Mouse (Mus musculus) intestine, embryonic 16.5 days (tissue): ENCODE data around the gene Cxxc4. TPM values are rescaled to one million over a fixed set of nuclear protein-coding genes. Genes with fewer than 3 reads are reported as not detected.
A peak's percentile ranks its signal among the peaks of the same experiment; 100 is the strongest.

Experiments used
- ATAC-seq: fragments of 200-750 bp; cut with Nextera tagmentation; 2 replicates; pipeline ENCODE4 v1.8.0; 2017; ENCODE audit warnings: moderate TSS enrichment, moderate library complexity
- H3K27ac ChIP-seq: fragments of 300-500 bp; sonication (generic); 2 replicates; pipeline ENCODE4 v1.5.1; 2014; ENCODE audit warnings: mild to moderate bottlenecking, low read length
- H3K27me3 ChIP-seq: fragments of 300-500 bp; sonication (generic); replicated peaks from 2 replicates; pipeline ENCODE4 v1.6.1; 2014; ENCODE audit warnings: low read length, control low read depth, mixed read lengths; ENCODE audit not compliant: control insufficient read depth, insufficient read depth
- H3K36me3 ChIP-seq: fragments of 300-500 bp; sonication (generic); 2 replicates; pipeline ENCODE4 v1.6.1; 2014; ENCODE audit warnings: low read length, control low read depth; ENCODE audit not compliant: control insufficient read depth, insufficient read depth
- H3K4me1 ChIP-seq: fragments of 300-500 bp; sonication (generic); 2 replicates; pipeline ENCODE4 v1.6.1; 2014; ENCODE audit warnings: low read length, control low read depth, mixed read lengths; ENCODE audit not compliant: control insufficient read depth, insufficient read depth
- H3K4me2 ChIP-seq: fragments of 300-500 bp; sonication (generic); 2 replicates; pipeline ENCODE4 v1.6.1; 2014; ENCODE audit warnings: low read depth, low read length, control low read depth
- H3K4me3 ChIP-seq: fragments of 300-500 bp; sonication (generic); 2 replicates; pipeline ENCODE4 v1.5.1; 2014; ENCODE audit warnings: mild to moderate bottlenecking, low read length
- H3K9ac ChIP-seq: fragments of 300-500 bp; sonication (generic); 2 replicates; pipeline ENCODE4 v1.6.1; 2014; ENCODE audit warnings: low read depth, low read length
- H3K9me3 ChIP-seq: fragments of 300-500 bp; sonication (generic); 2 replicates; pipeline ENCODE4 v1.6.1; 2016; ENCODE audit warnings: low read length, control low read depth; ENCODE audit not compliant: control insufficient read depth
- WGBS: fragments of 180-500 bp; shearing (Covaris S2); extraction: QIAGEN DNeasy Blood & Tissue Kit; methylation state at CpG from one replicate; pipeline ENCODE4 v1.1.7; 2014; 5-methylcytosine and 5-hydroxymethylcytosine counted together
- polyA plus RNA-seq: library from polyadenylated mRNA; unstranded; fragments of >200 nt; fragmentation: Nextera tagmentation; extraction: Ambion mirVana; gene quantifications from 2 replicates; pipeline ENCODE4 v1.2.1, GENCODE M21; 2015

Gene Cxxc4
- polyA plus RNA-seq, 1 experiment from 2014 or later: 2.3 TPM

- peak overlapping the region; percentile 86 for H3K4me2 ChIP-seq
- ATAC-seq: no peak
- no peaks in the 10 kb centered on the region for H3K9me3 ChIP-seq
- H3K4me1 ChIP-seq: peaks cover 15% of the 10 kb centered on the region
- H3K36me3 ChIP-seq: no peaks in the 10 kb centered on the region
- H3K9ac ChIP-seq: peak overlapping the region; percentile 75
- WGBS: 14% methylated on average over 6 of the region's 6 CpGs
- peak overlapping the region; percentile 71 for H3K4me3 ChIP-seq
- H3K27me3 ChIP-seq: no peaks in the 10 kb centered on the region
- peak overlapping the region; percentile 75; the same call in 1 of the 2 replicates for H3K27ac ChIP-seq
These were observed 4.4 kb downstream of the Cxxc4 start for GRCm38 (mm10) chr3:134240718-134241025.

- Histone ChIP-seq H3K9me3 (no peaks in the 10 kb centered on the region), H3K9ac (no peak overlapping the region), H3K36me3 (no peaks in the 10 kb centered on the region), H3K4me3 (no peak overlapping the region), H3K4me1 (peaks cover 15% of the 10 kb centered on the region), H3K27ac (no peak overlapping the region), H3K4me2 (no peak overlapping the region), H3K27me3 (no peaks in the 10 kb centered on the region)
- WGBS: 11% methylated on average over 2 of the region's 2 CpGs
- ATAC-seq: no peak
These were observed 7.0 kb downstream of the Cxxc4 start for GRCm38 (mm10) chr3:134243168-134243849.

GRCm38 (mm10) chr3:134243850-134244247 lies 7.6 kb downstream of the Cxxc4 start:
- Histone ChIP-seq H3K4me1 (peaks cover 13% of the 10 kb centered on the region), H3K4me2 (no peak overlapping the region), H3K27me3 (no peaks in the 10 kb centered on the region), H3K9me3 (no peaks in the 10 kb centered on the region), H3K36me3 (no peaks in the 10 kb centered on the region), H3K4me3 (no peak overlapping the region), H3K27ac (no peak overlapping the region), H3K9ac (no peak overlapping the region)
- no peak for ATAC-seq
- WGBS: 32% methylated on average over 3 of the region's 3 CpGs

GRCm38 (mm10) chr3:134254221-134254620 lies 17.9 kb downstream of the Cxxc4 start:
- Histone ChIP-seq H3K27ac (no peak overlapping the region), H3K4me2 (no peak overlapping the region), H3K9ac (no peak overlapping the region), H3K4me1 (no peaks in the 10 kb centered on the region), H3K36me3 (no peaks in the 10 kb centered on the region), H3K27me3 (no peaks in the 10 kb centered on the region), H3K9me3 (no peaks in the 10 kb centered on the region), H3K4me3 (no peak overlapping the region)
- ATAC-seq: no peak
- WGBS: 61% methylated on average over 2 of the region's 2 CpGs

- Histone ChIP-seq H3K9me3 (no peaks in the 10 kb centered on the region), H3K27me3 (no peaks in the 10 kb centered on the region), H3K4me2 (no peak overlapping the region), H3K9ac (no peak overlapping the region), H3K4me3 (no peak overlapping the region), H3K27ac (no peak overlapping the region), H3K36me3 (no peaks in the 10 kb centered on the region), H3K4me1 (no peaks in the 10 kb centered on the region)
- ATAC-seq: no peak
- WGBS: 71% methylated on average over 5 of the region's 5 CpGs
These were observed 22.4 kb downstream of the Cxxc4 start for GRCm38 (mm10) chr3:134258715-134259114.

- H3K9ac ChIP-seq: no peak overlapping the region
- WGBS: 67% methylated on average over 3 of the region's 3 CpGs
These were observed 23.0 kb downstream of the Cxxc4 start for GRCm38 (mm10) chr3:134259300-134259699.

GRCm38 (mm10) chr3:134279655-134280054 lies 43.4 kb downstream of the Cxxc4 start:
- no peak overlapping the region for H3K4me3 ChIP-seq

More at GRCm38 (mm10) chr3:134259300-134259699, 23.0 kb downstream of the Cxxc4 start:
- Histone ChIP-seq H3K27me3 (no peaks in the 10 kb centered on the region), H3K9me3 (no peaks in the 10 kb centered on the region), H3K27ac (no peak overlapping the region), H3K4me2 (no peak overlapping the region), H3K4me3 (no peak overlapping the region), H3K36me3 (no peaks in the 10 kb centered on the region), H3K4me1 (no peaks in the 10 kb centered on the region)
- no peak for ATAC-seq

GRCm38 (mm10) chr3:134281527-134282370 lies 45.5 kb downstream of the Cxxc4 start:
- no peaks in the 10 kb centered on the region for H3K9me3 ChIP-seq
- WGBS: 32% methylated on average over 14 of the region's 14 CpGs
- no peaks in the 10 kb centered on the region for H3K27me3 ChIP-seq
- no peak overlapping the region for H3K4me3 ChIP-seq
- H3K4me2 ChIP-seq: no peak overlapping the region
- H3K36me3 ChIP-seq: no peaks in the 10 kb centered on the region
- H3K4me1 ChIP-seq: no peaks in the 10 kb centered on the region
- no peak for ATAC-seq
- H3K27ac ChIP-seq: no peak overlapping the region
- H3K9ac ChIP-seq: no peak overlapping the region

More at GRCm38 (mm10) chr3:134279655-134280054, 43.4 kb downstream of the Cxxc4 start:
- no peak for ATAC-seq
- Histone ChIP-seq H3K27ac (no peak overlapping the region), H3K27me3 (no peaks in the 10 kb centered on the region), H3K4me1 (no peaks in the 10 kb centered on the region), H3K9ac (no peak overlapping the region), H3K36me3 (no peaks in the 10 kb centered on the region), H3K4me2 (no peak overlapping the region), H3K9me3 (no peaks in the 10 kb centered on the region)

- no peak for ATAC-seq
- H3K9me3 ChIP-seq: no peaks in the 10 kb centered on the region
- H3K4me3 ChIP-seq: no peak overlapping the region
- H3K4me2 ChIP-seq: no peak overlapping the region
- no peaks in the 10 kb centered on the region for H3K36me3 ChIP-seq
- H3K4me1 ChIP-seq: no peaks in the 10 kb centered on the region
- 60% methylated on average over 6 of the region's 6 CpGs for WGBS
- no peak overlapping the region for H3K9ac ChIP-seq
- H3K27ac ChIP-seq: no peak overlapping the region
- H3K27me3 ChIP-seq: no peaks in the 10 kb centered on the region
These were observed 58.9 kb downstream of the Cxxc4 start for GRCm38 (mm10) chr3:134295217-134295616.
